Mouse (Mus musculus) MEL (cell line): ENCODE results near the gene Dynll2. TPM values are rescaled to one million over a fixed set of nuclear protein-coding genes. Genes with fewer than 3 reads are reported as not detected.

Experiments used
- DNase-seq: peaks from one replicate; pipeline ENCODE4 v3.0.0; 2011; ENCODE audit warnings: low read depth, low spot score
- H3K27ac ChIP-seq: 2 replicates; pipeline ENCODE4 v1.5.1; 2012; ENCODE audit warnings: low read depth, mild to moderate bottlenecking, control low read depth, low read length, moderate library complexity; ENCODE audit not compliant: control insufficient read depth
- H3K27me3 ChIP-seq, 2 experiments: fragments of 150-350 bp in 1 of 2; sonication (generic) in 1 of 2; 2 replicates each; pipeline ENCODE4 v1.6.1; 2012; ENCODE audit warnings: low read length in 2 of 2, mild to moderate bottlenecking in 2 of 2, improper control_type of control experiment in 1 of 2, moderate library complexity in 1 of 2; ENCODE audit not compliant: insufficient read depth in 2 of 2, control insufficient read depth in 1 of 2
- H3K36me3 ChIP-seq, 2 experiments: 2 replicates each; pipeline ENCODE4 v1.6.1; 2012 to 2014; ENCODE audit warnings: low read length in 2 of 2, improper control_type of control experiment in 1 of 2, inconsistent platforms in 1 of 2, mild to moderate bottlenecking in 1 of 2; ENCODE audit not compliant: insufficient read depth in 2 of 2, control insufficient read depth in 1 of 2
- H3K4me1 ChIP-seq, 2 experiments: fragments of 150-350 bp in 1 of 2; sonication (generic) in 1 of 2; 2 replicates each; pipeline ENCODE4 v1.6.1; 2012; ENCODE audit warnings: low read length in 2 of 2, improper control_type of control experiment in 1 of 2, mild to moderate bottlenecking in 1 of 2; ENCODE audit not compliant: insufficient read depth in 2 of 2, control insufficient read depth in 1 of 2
- H3K4me3 ChIP-seq, 2 experiments: fragments of 150-350 bp in 1 of 2; sonication (generic) in 1 of 2; 2 replicates each; pipeline ENCODE4 v1.5.1; 2012; ENCODE audit warnings: low read depth in 2 of 2, low read length in 2 of 2, mild to moderate bottlenecking in 2 of 2, moderate library complexity in 2 of 2, control low read depth in 1 of 2, improper control_type of control experiment in 1 of 2; ENCODE audit not compliant: control insufficient read depth in 1 of 2, insufficient read depth in 1 of 2
- H3K79me2 ChIP-seq: 2 replicates; pipeline ENCODE4 v1.6.1; 2012; ENCODE audit warnings: mild to moderate bottlenecking, low read length, moderate library complexity; ENCODE audit not compliant: control insufficient read depth, poor library complexity, insufficient read depth
- H3K9ac ChIP-seq: 2 replicates; pipeline ENCODE4 v1.6.1; 2012; ENCODE audit warnings: low read depth, mild to moderate bottlenecking, control low read depth, low read length, moderate library complexity; ENCODE audit not compliant: control insufficient read depth, poor library complexity, severe bottlenecking
- H3K9me3 ChIP-seq: fragments of 150-350 bp; sonication (generic); replicated peaks from 2 replicates; pipeline ENCODE4 v1.6.1; 2012; ENCODE audit warnings: mild to moderate bottlenecking, low read length, improper control_type of control experiment, moderate library complexity; ENCODE audit not compliant: insufficient read depth
- BHLHE40 ChIP-seq: IDR thresholded peaks from 2 replicates; pipeline ENCODE4 v1.6.1; 2012; ENCODE audit warnings: low read depth, mild to moderate bottlenecking, inconsistent platforms, low read length, improper control_type of control experiment, borderline replicate concordance
- CHD1 ChIP-seq: IDR thresholded peaks from 2 replicates; pipeline ENCODE4 v1.6.1; 2012; ENCODE audit warnings: low read depth, mild to moderate bottlenecking, inconsistent platforms, low read length, improper control_type of control experiment
- E2F4 ChIP-seq: IDR thresholded peaks from 2 replicates; pipeline ENCODE4 v1.6.1; 2011; ENCODE audit warnings: low read depth, low read length, improper control_type of control experiment, borderline replicate concordance
- ELF1 ChIP-seq: IDR thresholded peaks from 2 replicates; pipeline ENCODE4 v1.6.1; 2014; ENCODE audit warnings: low read depth, mild to moderate bottlenecking, inconsistent platforms, low read length, improper control_type of control experiment, moderate library complexity
- ETS1 ChIP-seq: IDR thresholded peaks from 2 replicates; pipeline ENCODE4 v1.6.1; 2012; ENCODE audit warnings: low read depth, mild to moderate bottlenecking, inconsistent platforms, low read length, improper control_type of control experiment, moderate library complexity
- MAZ ChIP-seq: IDR thresholded peaks from 2 replicates; pipeline ENCODE4 v1.6.1; 2012; ENCODE audit warnings: low read depth, mild to moderate bottlenecking, inconsistent platforms, low read length, improper control_type of control experiment
- MXI1 ChIP-seq: IDR thresholded peaks from 2 replicates; pipeline ENCODE4 v1.6.1; 2011; ENCODE audit warnings: mild to moderate bottlenecking, low read depth, low read length, improper control_type of control experiment
- MYB ChIP-seq: IDR thresholded peaks from 2 replicates; pipeline ENCODE4 v1.6.1; 2011; ENCODE audit warnings: mild to moderate bottlenecking, low read depth, low read length, improper control_type of control experiment
- MYC ChIP-seq: IDR thresholded peaks from 2 replicates; pipeline ENCODE4 v1.6.1; 2011; ENCODE audit warnings: low read depth, mild to moderate bottlenecking, low read length, improper control_type of control experiment, moderate library complexity
- NRF1 ChIP-seq: IDR thresholded peaks from 2 replicates; pipeline ENCODE4 v1.6.1; 2014; ENCODE audit warnings: low read depth, mild to moderate bottlenecking, inconsistent platforms, low read length, improper control_type of control experiment, moderate library complexity; ENCODE audit not compliant: poor library complexity, insufficient read depth, severe bottlenecking
- POLR2AphosphoS2 ChIP-seq: IDR thresholded peaks from 2 replicates; pipeline ENCODE4 v1.6.1; 2011; ENCODE audit warnings: low read length, improper control_type of control experiment
- RAD21 ChIP-seq: IDR thresholded peaks from 2 replicates; pipeline ENCODE4 v1.6.1; 2011; ENCODE audit warnings: mild to moderate bottlenecking, low read depth, low read length, improper control_type of control experiment
- RCOR1 ChIP-seq: IDR thresholded peaks from 2 replicates; pipeline ENCODE4 v1.6.1; 2012; ENCODE audit warnings: low read depth, mild to moderate bottlenecking, inconsistent platforms, low read length, improper control_type of control experiment
- SIN3A ChIP-seq: IDR thresholded peaks from 2 replicates; pipeline ENCODE4 v1.6.1; 2012; ENCODE audit warnings: low read length, improper control_type of control experiment, inconsistent platforms
- TBP ChIP-seq: IDR thresholded peaks from 2 replicates; pipeline ENCODE4 v1.8.0; 2011; ENCODE audit warnings: low read depth, low read length, improper control_type of control experiment
- UBTF ChIP-seq: IDR thresholded peaks from 2 replicates; pipeline ENCODE4 v1.6.1; 2012; ENCODE audit warnings: low read depth, mild to moderate bottlenecking, inconsistent platforms, low read length, improper control_type of control experiment, moderate library complexity, borderline replicate concordance; ENCODE audit not compliant: insufficient read depth
- USF1 ChIP-seq: IDR thresholded peaks from 2 replicates; pipeline ENCODE4 v1.6.1; 2014; ENCODE audit warnings: low read depth, mild to moderate bottlenecking, inconsistent platforms, low read length, improper control_type of control experiment, moderate library complexity
- USF2 ChIP-seq, 2 experiments: IDR thresholded peaks; 2 replicates each; pipeline ENCODE4 v1.6.1; 2011 to 2012; ENCODE audit warnings: improper control_type of control experiment in 2 of 2, low read length in 2 of 2, borderline replicate concordance in 1 of 2, inconsistent platforms in 1 of 2, low read depth in 1 of 2, mild to moderate bottlenecking in 1 of 2; ENCODE audit not compliant: insufficient read depth in 1 of 2
- ZC3H11A ChIP-seq: IDR thresholded peaks from 2 replicates; pipeline ENCODE4 v1.6.1; 2012; ENCODE audit warnings: low read depth, mild to moderate bottlenecking, inconsistent platforms, low read length, improper control_type of control experiment
- polyA plus RNA-seq, 2 experiments: library from polyadenylated mRNA; stranded (reverse) in 1 of 2; unstranded in 1 of 2; fragments of >175 nt in 1 of 2; fragments of >200 nt in 1 of 2; gene quantifications; 2 replicates each; pipeline versions ENCODE4 v1.2.1 to v1.2.4; 2012; ENCODE audit warnings: low replicate concordance in 2 of 2, low read depth in 1 of 2; ENCODE audit not compliant: insufficient read length in 2 of 2, insufficient read depth in 1 of 2, missing spikeins in 1 of 2
- total RNA-seq: library from RNA; depleted of rRNA; stranded (reverse); fragments of 300-350 nt; gene quantifications from 2 replicates; pipeline ENCODE4 v1.2.3, GENCODE M21; 2012

The Dynll2 gene
- total and polyA plus RNA-seq, 3 experiments = 38.6 to 124 (median 75.8) TPM

- Histone ChIP-seq H3K4me1 (no peaks in the 10 kb centered on the region), H3K4me3 (no peak overlapping the region), H3K9me3 (no peaks in the 10 kb centered on the region), H3K9ac (no peak overlapping the region), H3K27me3 (peaks cover 9 to 20% of the 10 kb centered on the region in 2 experiments), H3K27ac (no peak overlapping the region), H3K79me2 (no peaks in the 10 kb centered on the region), H3K36me3 (no peaks in the 10 kb centered on the region)
- DNase-seq = no peak
- TF ChIP-seq CHD1 (no peak), ZC3H11A (no peak), RAD21 (no peak), ETS1 (no peak), TBP (no peak), RCOR1 (no peak), USF1 (no peak), MYB (no peak), BHLHE40 (no peak), UBTF (no peak), NRF1 (no peak), USF2 (IDR thresholded peaks at IDR 0.05; ENCODE audit: borderline replicate concordance in 1 of 2, insufficient read depth in 1 of 2, low read depth in 1 of 2, low read length in 2 of 2) (no peak), MAZ (no peak), MYC (no peak)
- TF ChIP-seq, all 39 proteins: peak for 0
These were observed 28.5 kb upstream of the Dynll2 start for GRCm38 (mm10) chr11:88015795-88016194.

- no peak overlapping the region for H3K4me3 ChIP-seq
- no peaks in the 10 kb centered on the region for H3K4me1 ChIP-seq
- no peak for DNase-seq
- H3K27ac ChIP-seq = no peak overlapping the region
- H3K27me3 ChIP-seq = peaks cover 8 to 20% of the 10 kb centered on the region in 2 experiments
- no peaks in the 10 kb centered on the region for H3K79me2 ChIP-seq
- H3K9me3 ChIP-seq = no peaks in the 10 kb centered on the region
- no peak for TF ChIP-seq POLR2AphosphoS2
- no peak for TF ChIP-seq MXI1
- no peak for TF ChIP-seq SIN3A
- TF ChIP-seq E2F4 = no peak
- TF ChIP-seq ELF1 = no peak
- TF ChIP-seq ETS1 = no peak
- TF ChIP-seq RAD21 = no peak
- no peaks in the 10 kb centered on the region for H3K36me3 ChIP-seq
- H3K9ac ChIP-seq = no peak overlapping the region
These were observed 27.8 kb upstream of the Dynll2 start for GRCm38 (mm10) chr11:88015161-88015560.
